Mouse (Mus musculus) CD4-positive helper T cell, adult 2 months (primary cell): ENCODE data around the gene Mturn.

ENCODE experiments used
- DNase-seq: peaks from one replicate; pipeline ENCODE4 v3.0.0-alpha.2; 2012; ENCODE audit warnings: low read depth, missing footprints, low spot score

Gene Mturn

GRCm38 (mm10) chr6:54698691-54699476, 17.5 kb downstream of the Mturn start:
- peak; percentile 59 for DNase-seq

- DNase-seq: peak; percentile 90
Observed at GRCm38 (mm10) chr6:54699477-54700056, 18.1 kb downstream of the Mturn start.

DNA sequence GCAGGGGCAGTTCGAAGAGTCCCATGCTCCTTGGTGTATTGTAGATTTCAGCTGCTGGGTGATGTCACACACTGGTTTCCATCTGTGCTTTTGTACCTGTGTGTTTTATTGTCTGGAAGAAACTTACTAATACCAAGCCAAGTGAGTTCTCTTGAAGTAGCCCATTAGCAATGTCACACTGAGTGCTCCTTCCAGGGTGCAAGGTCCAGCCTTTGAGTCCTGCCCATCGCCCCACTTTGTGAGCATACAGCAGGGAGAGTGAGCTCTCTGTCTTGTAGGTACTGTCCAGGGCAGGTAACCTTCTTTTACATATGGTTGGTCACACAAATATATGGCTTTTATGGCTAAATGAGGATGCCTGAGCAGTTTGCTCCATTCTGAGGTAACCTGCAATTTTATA, 19.1 kb downstream of the Mturn start:
- no peak for DNase-seq

DNA sequence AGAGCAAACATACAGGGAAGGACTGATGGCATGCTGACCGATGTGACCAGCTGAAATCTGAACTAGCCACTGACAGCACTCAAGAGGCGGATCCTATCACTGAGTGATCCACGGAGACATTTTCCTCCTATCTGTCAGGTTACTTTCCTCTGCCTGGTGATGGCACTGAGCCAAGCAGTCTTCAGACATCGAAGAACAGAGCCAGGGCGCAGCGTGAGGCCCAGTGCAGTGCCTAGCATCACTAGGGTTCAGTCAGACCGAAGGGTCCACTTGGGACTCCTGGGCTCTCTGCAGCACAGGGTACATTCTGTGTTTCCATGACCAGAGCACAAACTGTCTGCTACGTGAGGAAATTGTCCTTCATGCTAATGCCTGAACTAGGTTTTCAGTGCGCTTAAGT, 20.5 kb downstream of the Mturn start:
- DNase-seq: no peak

- DNase-seq: no peak
Observed at GRCm38 (mm10) chr6:54703633-54704538, 22.5 kb downstream of the Mturn start.

GRCm38 (mm10) chr6:54704539-54704845, 23.1 kb downstream of the Mturn start:
- no peak for DNase-seq

DNA sequence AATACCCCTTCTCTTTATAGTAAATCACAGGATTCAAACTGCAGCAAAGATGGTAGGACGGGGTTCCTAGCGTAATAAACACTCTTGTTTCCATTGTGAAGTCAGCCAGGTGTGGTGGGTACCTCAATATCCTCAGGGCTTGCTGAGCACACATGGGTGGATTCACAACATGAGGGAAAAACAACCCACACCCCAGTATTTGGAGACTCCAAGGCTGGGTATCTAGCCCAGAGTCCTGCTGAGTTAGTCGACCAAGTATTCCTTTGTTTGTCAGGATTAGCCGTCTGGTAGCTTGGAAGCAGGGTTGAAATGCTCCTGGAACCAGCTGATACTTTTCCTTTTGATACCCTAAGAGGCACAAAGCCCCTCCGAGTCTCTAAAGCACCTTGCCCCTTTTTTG, 23.4 kb downstream of the Mturn start:
- DNase-seq: no peak

DNA sequence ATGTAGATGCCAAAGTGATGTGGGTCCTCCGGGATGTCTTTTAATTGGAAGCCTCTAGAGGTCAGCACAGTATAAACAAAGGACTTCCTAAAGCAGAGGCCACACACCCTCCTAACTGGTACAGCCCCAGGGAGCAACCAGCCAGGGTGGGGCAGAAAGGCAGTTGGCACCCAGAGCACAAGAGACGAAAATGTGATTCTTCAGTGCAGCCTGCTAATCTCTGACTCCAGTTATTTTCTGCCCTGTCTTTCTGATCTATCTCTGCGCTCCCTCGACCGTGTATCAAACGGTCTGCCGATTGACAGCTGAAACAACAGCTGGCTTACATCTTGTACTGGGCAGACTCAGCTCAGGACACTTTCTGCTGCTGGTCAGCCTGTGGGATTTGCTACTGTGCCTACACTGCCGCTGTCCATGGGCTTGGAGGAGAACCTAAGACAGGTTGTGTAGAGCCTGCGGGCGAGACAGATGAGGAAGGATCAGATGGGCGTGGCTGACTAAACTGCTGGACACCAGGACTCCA, 24.0 kb downstream of the Mturn start:
- peak; percentile 73 for DNase-seq

GRCm38 (mm10) chr6:54706099-54706498, 24.7 kb downstream of the Mturn start:
- DNase-seq: no peak

DNA sequence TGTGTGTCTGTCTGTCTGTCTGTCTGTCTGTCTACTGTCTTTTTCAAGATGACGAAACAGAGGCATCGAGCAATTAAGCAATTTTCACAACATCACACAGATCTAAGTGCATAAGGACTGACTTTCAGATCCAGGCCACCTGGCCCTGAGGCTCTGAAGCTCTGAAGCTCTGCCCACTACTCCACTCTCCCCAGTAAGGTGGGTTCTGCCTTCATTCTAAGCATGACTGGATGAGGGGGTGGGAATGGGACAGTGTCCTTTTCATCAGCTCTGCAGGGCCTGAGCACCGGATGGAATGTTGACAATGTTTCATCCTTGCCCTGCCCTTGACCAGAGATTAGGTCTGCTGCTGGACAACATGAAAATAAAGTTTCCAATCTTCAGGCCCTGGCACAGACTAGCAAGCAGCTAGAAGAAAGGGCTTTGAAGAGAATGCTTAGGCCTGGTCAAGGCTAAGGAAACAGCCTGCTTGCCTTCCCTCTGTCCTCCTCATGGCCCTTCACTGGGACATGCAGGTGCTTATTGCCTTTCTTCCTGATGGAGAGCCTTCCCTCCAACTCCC, 25.3 kb downstream of the Mturn start:
- no peak for DNase-seq

DNA sequence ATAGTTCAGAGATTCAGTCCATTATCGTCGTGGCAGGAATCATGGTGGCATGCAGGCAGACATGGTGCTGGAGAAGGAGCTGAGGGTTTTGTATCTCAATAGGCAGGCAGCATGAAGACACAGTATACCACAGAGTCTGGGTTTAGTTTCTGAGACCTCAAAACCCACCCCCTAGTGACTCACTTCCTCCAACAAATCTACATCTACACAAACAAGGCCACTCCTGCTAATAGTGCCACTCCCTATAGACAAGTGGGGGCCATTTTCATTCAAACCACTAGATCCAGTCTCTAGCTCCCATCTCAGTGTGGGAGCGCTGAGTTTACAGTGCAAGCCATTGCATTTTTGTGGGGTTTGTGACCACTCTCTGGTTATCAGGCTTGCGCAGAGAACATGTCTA, 27.2 kb downstream of the Mturn start:
- no peak for DNase-seq

DNA sequence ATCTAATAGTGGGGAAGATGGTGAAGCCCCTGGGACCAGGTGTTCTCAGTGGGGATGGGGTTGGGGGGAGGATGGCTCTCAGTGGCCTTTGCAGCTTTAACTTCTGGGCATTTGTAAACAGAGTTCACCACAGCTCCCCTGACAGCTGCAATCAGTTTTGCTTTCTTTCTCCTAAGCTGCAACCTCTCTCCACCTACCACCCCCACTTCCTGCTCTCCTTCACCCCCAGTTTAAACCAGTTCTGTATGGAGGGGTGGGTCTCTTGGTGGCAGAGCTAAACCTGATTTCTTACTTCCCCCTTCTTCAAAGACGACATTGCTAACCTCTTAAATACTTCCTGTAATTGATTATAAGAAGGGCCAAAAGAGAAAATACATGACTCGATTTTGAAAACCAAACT, 34.3 kb downstream of the Mturn start:
- DNase-seq: peak; percentile 79

GRCm38 (mm10) chr6:54718779-54719685, 37.6 kb downstream of the Mturn start:
- DNase-seq: peak; percentile 70

GRCm38 (mm10) chr6:54719686-54720310, 38.4 kb downstream of the Mturn start:
- peak; percentile 23 for DNase-seq

- no peak for DNase-seq
Observed at GRCm38 (mm10) chr6:54720512-54721251, 39.3 kb downstream of the Mturn start.

- no peak for DNase-seq
Observed at GRCm38 (mm10) chr6:54721252-54721635, 39.8 kb downstream of the Mturn start.

DNA sequence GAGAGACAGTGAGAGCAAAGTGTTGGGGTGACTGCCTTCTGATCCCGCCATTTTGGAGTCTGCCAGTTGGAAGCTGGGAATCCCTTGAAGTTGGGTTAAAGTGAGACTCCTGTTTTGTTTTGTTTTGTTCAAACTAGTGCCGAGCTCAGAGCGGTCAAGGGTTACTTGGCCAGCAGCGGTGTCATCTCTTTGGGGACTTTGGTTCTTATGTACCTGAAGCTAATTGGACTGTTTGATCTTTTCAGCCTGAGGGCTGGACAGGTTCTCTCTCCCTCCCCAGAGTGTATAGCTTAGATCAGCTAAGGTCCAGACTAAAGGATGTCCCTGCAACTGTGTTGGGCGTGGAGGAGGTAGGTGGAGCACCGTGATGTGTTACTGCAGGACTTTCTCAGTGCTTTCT, 44.9 kb downstream of the Mturn start:
- no peak for DNase-seq

- no peak for DNase-seq
Observed at GRCm38 (mm10) chr6:54726796-54727195, 45.4 kb downstream of the Mturn start.

DNA sequence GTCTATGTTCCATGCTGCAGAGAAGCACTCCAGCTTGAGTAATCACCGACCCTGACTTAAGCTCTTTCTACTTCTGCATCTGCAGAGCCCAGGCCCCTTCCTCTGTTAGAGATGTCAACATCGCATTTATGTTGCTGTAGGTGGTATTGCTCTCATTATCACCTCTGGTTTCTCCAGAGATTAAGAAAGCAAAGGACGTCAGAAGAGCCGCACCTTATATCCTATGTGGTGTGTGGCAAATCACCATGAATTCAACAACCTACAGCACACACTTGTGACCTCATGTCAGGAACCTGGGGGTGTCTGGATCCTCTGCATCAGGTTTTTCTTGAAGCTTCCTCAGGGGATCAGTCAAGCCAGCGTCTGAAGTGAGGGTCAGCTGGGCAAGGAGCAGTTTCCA, 46.0 kb downstream of the Mturn start:
- DNase-seq: no peak
